Mouse (Mus musculus) layer of hippocampus, adult 2 months (tissue): ENCODE measurements around the gene Ythdf2. TPM values are rescaled to one million over a fixed set of nuclear protein-coding genes. Genes with fewer than 3 reads are reported as not detected.

Experiments used
- DNase-seq, 2 experiments: peaks; one replicate each; pipeline ENCODE4 v3.0.0; 2022; ENCODE audit warnings: low spot score in 2 of 2
- H3K27ac ChIP-seq: fragments of 200-600 bp; 2 replicates; pipeline ENCODE4 v1.8.1; 2022
- H3K4me3 ChIP-seq: fragments of 200-600 bp; 2 replicates; pipeline ENCODE4 v1.8.1; 2022; ENCODE audit warnings: mild to moderate bottlenecking
- CTCF ChIP-seq: fragments of 200-600 bp; conservative IDR thresholded peaks from 2 replicates; pipeline ENCODE4 v1.8.1; 2022; ENCODE audit warnings: antibody characterized with exemption, mild to moderate bottlenecking, moderate library complexity
- total RNA-seq, 2 experiments: library from RNA; stranded (reverse); gene quantifications; 2 replicates each; pipeline ENCODE4 v1.2.3; 2021

Ythdf2 gene
- total RNA-seq, 2 experiments from 2014 or later: 43.8 to 46.5 TPM

DNA sequence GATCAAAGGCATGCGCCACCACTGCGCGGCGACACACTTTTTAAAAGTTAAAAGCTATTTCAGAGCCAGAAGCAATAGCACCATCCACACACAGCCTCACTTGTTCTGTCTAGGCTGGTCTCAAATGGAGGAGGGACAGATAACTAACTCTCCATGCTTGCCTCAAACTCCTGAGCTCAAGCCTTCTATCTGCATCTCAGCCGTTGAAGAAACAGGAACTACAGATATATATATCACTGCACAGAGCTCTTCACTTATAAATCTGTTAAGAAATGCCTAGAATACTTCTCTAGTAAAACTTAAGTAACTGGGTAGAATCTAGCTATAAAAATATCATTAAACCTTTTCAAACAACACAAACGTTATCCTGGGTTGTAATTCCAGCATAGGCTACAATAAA is 17.7 kb downstream of the Ythdf2 start:
- DNase-seq: no peak
- H3K4me3 ChIP-seq: no peak overlapping the region
- H3K27ac ChIP-seq: no peak overlapping the region
- TF ChIP-seq CTCF: no peak

DNA sequence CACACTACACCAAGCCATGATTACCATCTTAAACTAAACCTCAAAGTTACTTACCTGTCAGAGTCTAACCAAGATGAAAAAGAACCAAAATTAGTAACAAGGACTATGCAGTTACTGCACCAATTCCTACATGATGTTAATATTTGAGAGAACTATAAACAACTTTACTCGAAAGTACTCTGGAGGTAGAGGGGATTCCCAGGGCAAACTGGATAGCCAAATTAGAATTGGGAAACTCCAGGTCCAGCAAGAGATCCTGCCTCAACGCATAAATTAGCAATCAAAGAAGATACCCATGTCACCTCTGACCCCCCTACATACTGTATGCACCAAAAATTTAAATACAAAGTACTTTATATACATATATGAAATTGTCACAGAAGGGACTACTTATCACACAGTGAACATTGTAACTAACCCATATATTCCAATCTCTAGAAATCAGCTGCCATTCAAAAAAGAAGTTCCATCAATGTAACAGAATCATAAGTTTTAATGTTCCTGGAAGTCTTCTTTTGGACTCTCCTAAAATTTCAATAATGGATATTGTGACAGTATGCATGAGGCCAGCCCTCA is 24.2 kb downstream of the Ythdf2 start:
- no peak for TF ChIP-seq CTCF
- DNase-seq: no peak
- Histone ChIP-seq H3K27ac (no peak overlapping the region), H3K4me3 (no peak overlapping the region)

DNA sequence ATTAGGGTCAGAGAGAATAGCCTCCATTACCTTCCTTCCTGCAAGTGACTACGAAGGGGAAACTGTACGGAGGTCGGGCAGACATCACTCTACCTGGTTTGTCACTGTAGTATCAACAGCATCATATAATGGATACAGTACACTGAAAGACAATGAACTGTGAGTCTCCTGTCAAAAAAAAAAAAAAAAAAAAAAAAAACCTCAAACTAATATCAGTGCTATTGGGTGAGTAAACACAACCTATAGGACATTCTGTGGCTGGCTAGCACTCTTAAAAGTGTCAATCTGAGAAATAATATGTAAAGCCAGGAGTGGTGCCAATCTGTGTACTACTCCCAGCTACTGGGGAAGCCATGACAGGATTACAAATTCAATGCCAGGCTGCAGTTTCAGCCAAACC is 28.9 kb downstream of the Ythdf2 start:
- no peak overlapping the region for H3K4me3 ChIP-seq
- TF ChIP-seq CTCF: no peak

DNA sequence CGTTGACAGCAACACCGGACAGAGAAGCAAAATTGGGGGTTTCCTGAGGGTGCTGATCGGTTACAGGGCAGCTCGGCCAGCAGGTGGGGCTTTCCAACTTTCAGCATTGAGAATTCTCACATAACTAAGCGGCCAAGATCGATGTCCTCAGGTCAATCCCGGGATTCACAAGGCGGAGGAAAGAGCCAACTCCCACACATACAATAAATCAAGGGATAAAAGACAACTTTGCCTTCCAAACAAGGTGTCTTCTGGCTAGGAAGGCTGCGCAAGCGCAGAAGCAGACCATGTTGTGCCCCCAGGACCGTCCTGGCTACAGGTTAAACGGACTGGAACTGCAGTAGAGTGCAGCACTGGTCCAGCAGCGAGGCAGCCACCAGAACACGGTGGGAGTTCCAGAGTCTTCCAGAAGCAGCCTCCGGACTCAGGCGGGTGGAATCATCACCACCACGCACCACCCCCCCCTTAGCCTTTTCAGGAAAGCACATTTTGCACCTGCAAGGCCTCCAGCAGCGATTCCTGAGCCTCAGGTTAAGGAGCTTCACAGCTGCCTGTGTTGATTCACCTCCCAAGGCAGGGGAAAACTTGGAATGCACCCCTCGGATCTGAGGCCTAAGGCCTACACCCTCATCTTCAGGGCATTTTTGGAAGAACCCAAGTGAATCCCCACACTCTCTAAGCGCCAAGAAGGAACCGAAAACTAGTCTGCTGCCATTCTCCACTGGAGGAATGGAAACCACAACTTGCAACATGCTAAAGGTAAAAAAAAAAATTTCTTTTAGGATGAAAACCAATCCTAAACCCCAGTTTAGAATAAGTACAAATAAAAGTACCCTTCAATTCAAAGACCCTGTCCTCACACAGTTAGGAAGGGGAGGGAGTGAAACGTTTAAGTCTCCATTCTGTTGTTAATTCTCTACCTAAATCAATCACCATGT is 30.1 kb downstream of the Ythdf2 start:
- H3K4me3 ChIP-seq: no peak overlapping the region
- peak; percentile 41 for TF ChIP-seq CTCF
- no peak for DNase-seq
- H3K27ac ChIP-seq: no peak overlapping the region

More for the DNA sequence above, 28.9 kb downstream of the Ythdf2 start:
- no peak for DNase-seq
- no peak overlapping the region for H3K27ac ChIP-seq

DNA sequence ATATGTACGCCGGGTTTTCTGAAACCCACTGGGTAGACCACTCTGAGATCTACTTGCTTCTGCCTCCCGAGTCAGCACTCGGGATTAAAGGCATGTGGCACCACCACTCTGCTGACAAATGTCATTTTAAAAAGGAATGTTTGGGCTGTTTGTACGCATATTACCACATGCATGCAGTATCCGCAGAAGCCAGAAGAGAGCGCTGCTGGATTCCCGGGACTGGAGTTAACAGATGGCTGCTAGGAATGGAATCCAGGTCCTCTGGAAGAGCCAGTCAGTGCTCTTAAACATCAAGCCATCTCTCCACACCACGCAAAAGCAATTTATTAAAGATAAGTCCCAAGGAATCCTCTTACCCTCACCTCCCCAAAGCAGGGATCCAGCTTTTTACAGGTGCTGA is 31.4 kb downstream of the Ythdf2 start:
- peak in 1 of 2 experiments; percentile 47 for DNase-seq

DNA sequence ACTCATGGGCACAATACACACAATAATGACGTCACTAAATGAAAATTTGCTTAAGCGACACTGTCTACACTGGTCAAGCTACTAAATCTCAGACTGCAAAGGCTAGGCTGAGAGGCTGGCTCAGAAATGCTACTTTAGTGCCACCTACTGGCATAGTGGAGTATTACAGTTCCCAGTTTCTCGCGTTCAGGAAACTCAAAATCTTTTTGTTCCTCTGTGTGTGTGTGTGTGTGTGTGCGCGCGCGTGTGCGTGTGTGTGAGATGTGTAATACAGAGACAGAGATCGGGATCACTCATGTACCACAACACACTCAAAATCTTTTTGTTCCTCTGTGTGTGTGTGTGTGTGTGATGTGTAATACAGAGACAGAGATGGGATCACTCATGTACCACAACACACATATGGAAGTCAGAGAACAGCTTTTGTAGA is 33.5 kb downstream of the Ythdf2 start:
- H3K4me3 ChIP-seq: no peak overlapping the region
- no peak overlapping the region for H3K27ac ChIP-seq
- peak; percentile 88 for TF ChIP-seq CTCF
- peak; percentile 50 to 73 for DNase-seq

More for the DNA sequence above, 31.4 kb downstream of the Ythdf2 start:
- Histone ChIP-seq H3K4me3 (no peak overlapping the region), H3K27ac (no peak overlapping the region)
- peak; percentile 72 for TF ChIP-seq CTCF

DNA sequence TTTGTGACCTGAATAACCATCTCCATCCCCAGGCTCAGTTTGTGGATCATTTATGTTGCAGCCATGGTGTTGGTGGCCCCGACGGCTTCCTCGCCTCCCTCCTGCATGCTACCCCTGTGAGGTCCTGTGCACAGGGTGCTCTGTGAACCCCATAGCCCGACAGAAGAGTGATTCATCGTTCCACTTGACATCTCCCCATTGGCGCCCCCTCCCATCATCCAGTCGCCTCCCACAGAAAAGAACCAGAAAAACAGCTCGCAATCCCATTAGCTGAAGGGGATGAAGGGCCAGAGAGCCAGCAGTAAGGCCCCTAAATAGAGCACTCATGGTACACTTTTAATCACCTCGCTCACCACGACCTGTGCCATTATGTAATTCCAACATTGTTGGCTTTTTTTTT is 35.6 kb downstream of the Ythdf2 start:
- DNase-seq: no peak
- H3K4me3 ChIP-seq: no peak overlapping the region
- no peak for TF ChIP-seq CTCF
- no peak overlapping the region for H3K27ac ChIP-seq

DNA sequence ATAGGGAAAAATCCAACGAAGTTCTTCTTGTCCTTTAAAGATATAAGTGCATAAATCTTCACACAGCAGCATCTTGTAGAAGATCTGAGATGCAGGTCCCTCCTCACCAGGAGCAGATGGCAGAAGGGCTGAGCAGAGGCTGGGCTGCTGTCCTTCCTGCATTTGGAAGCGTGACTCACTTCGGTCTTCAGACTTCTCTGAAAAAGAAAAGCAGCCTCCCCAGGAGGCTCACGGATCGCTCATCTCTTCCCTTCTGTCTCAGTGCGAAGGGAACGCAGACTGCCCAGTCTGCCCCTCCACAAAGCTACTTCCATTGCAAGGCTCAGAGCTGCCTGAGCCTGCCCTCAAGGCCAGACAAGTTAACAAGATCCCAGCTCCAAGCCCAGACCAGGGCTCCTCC is 41.2 kb downstream of the Ythdf2 start:
- TF ChIP-seq CTCF: no peak
- DNase-seq: peak; percentile 28 to 75
- H3K4me3 ChIP-seq: no peak overlapping the region
- H3K27ac ChIP-seq: peak overlapping the region; percentile 28; the same call in 1 of the 2 replicates

DNA sequence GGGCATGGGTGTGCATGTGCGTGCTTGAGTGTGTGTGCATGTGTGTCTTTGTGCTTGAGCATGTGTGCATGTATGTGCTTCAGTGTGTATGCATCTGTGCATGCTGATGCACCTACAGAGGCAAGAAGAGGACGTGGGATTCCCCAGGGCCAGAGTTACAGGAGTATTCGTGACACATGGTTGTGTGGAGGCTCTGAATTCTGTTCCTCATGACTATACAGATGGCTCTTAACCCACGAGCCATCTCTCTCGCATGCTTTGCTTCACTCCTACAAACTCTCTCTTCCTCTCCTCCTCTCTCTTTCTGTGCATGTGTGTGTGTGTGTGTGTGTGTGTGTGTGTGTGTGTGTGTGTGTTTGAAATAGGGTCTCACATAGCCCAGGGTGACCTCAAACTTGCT is 42.3 kb downstream of the Ythdf2 start:
- TF ChIP-seq CTCF: no peak
- DNase-seq: peak in 1 of 2 experiments; percentile 32
- H3K27ac ChIP-seq: 0 out of 2 replicates have a peak overlapping the region, but pooled peaks have one; percentile 48

DNA sequence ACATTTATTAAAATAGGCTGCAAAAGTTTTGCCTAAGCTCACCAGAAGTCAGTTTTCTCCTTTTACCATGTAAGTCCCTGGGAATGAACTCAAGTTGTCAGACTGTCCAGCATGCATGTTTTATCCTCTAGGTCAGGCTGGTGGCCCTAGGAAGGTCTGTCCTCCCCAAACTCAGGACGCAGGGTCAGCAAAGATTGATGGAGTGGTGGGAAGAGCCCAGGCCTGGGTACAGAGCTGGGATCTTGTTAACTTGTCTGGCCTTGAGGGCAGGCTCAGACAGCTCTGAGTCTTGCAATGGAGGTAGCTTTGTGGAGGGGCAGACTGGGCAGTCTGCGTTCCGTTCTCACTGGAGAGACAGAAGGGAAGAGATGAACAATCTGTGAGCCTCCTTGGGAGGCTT is 42.8 kb downstream of the Ythdf2 start:
- no peak for TF ChIP-seq CTCF
- Histone ChIP-seq H3K27ac (0 out of 2 replicates have a peak overlapping the region, but pooled peaks have one; percentile 48), H3K4me3 (no peak overlapping the region)
- no peak for DNase-seq

More for the DNA sequence above, 42.3 kb downstream of the Ythdf2 start:
- H3K4me3 ChIP-seq: no peak overlapping the region

DNA sequence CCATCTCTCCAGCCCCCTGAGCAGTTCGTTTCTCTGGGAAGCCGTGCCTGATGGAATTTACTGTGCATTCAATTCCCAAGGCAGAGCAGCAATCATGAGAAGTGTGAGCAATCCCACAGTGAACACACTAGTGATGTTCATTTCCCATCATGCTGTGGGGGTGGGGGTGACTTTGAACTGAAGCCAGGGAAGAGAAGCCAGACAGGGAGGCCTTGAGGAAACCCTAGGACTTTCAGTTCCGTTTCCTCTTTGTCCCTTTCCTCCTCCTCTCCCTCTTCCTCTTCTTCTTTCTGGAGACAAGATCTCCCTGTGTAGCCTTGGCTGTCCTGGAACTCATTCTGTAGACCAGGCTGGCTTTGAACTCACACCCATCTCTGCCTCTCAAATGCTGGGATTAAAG is 44.7 kb downstream of the Ythdf2 start:
- no peak for DNase-seq
- TF ChIP-seq CTCF: no peak
- no peak overlapping the region for H3K4me3 ChIP-seq
- H3K27ac ChIP-seq: no peak overlapping the region

DNA sequence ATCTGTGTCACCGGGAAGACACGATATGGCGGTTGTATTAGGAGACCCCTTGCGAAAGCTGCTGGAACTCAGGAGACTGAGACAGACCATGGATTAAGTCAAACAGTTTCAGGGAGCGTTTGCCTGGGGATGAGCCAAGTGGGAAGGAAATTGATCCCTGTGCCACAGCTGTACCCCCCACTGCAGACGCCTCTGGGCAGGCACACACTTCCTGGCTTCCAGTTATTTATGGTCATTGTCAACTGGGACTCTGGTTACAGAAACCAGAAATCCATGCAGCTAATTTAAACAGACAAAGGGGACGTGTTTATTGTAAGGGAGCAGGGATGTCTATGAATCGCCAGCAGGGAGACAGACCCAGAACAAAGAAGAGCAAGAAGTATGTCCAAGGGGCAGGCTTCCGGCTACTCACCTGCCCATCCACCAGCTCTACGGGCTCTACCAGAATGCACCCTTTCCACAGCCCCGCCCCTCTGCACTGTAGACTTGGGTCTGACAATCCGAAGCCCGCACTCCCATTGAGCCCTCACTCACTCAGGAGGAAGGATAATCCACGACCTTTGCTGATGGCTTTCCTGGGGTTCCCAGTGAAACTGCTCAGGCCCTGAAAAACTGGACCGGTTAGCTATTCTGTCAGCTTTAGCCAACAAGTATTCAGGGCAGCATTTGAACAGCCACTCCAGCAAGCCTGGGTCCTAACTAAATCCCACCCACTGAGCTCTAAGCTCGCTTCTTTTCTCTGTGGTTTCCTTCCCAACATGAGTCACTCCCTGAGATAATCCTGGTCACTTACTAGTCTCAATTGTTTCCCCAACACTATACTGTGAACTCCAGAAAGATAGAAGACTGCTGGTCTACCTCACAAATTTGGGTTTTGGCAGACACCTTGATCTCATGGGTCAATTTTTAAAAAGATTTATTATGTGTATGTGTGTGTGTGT is 45.5 kb downstream of the Ythdf2 start:
- H3K27ac ChIP-seq: peak overlapping the region; percentile 46; the same call in 1 of the 2 replicates
- no peak for DNase-seq

More for the DNA sequence above, 45.5 kb downstream of the Ythdf2 start:
- no peak for TF ChIP-seq CTCF
- H3K4me3 ChIP-seq: no peak overlapping the region
